Mouse (Mus musculus) bone marrow macrophage, adult 2 months (primary cell): ENCODE data around the gene Rps28. TPM values are rescaled to one million over a fixed set of nuclear protein-coding genes. Genes with fewer than 3 reads are reported as not detected.
"Not testable (repeated sequence)": the region's sequence is repeated elsewhere in the genome, so short reads cannot be mapped to it uniquely, and the experiment has no call there.

Experiments used
- H3K27ac ChIP-seq: 2 replicates; pipeline ENCODE4 v1.5.1; 2012; ENCODE audit warnings: low read depth, low read length; ENCODE audit not compliant: insufficient read depth
- H3K4me1 ChIP-seq: 2 replicates; pipeline ENCODE4 v1.6.1; 2012; ENCODE audit warnings: low read length; ENCODE audit not compliant: control insufficient read depth, insufficient read depth
- H3K4me3 ChIP-seq: 2 replicates; pipeline ENCODE4 v1.5.1; 2012; ENCODE audit warnings: mild to moderate bottlenecking, low read length, moderate library complexity; ENCODE audit not compliant: insufficient read depth
- CTCF ChIP-seq: IDR thresholded peaks from 2 replicates; pipeline ENCODE4 v1.5.1; 2012; ENCODE audit warnings: low read depth, mild to moderate bottlenecking, low read length, moderate library complexity
- POLR2A ChIP-seq: IDR thresholded peaks from 2 replicates; pipeline ENCODE4 v1.6.1; 2012; ENCODE audit warnings: mild to moderate bottlenecking, low read depth, low read length, borderline replicate concordance
- polyA plus RNA-seq: library from polyadenylated mRNA; stranded (reverse); fragments of >200 nt; gene quantifications from 2 replicates; pipeline ENCODE4 v1.2.4, GENCODE M21; 2012; ENCODE audit not compliant: missing spikeins, insufficient read depth, insufficient read length

Rps28 gene
- polyA plus RNA-seq, 1 experiment = 1,369 TPM

DNA sequence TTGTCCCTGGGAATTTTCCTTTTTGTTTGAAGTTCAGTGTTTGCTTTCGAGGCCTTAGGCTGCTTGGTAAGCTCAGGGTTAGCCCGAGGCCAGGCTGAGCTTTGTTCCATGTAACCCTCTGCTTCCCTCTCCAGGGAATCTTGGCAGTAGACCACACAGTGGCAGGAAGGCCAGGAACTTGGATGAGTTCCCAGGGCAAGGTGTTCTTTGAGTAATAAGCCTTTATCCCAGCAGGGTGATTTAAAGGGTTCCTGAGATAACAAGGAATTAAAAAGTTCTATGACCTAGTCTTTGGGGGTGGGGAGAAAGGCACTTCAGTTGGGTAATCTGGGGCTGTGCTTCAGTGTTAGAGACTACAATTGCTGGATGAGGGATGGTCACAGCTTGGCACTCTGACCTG, 4.5 kb upstream of the Rps28 start:
- Histone ChIP-seq H3K4me3 (no peak overlapping the region), H3K27ac (no peak overlapping the region), H3K4me1 (peaks cover 4% of the 10 kb centered on the region)
- TF ChIP-seq CTCF = no peak
- TF ChIP-seq POLR2A = no peak

GRCm38 (mm10) chr17:33826850-33827249, 2.5 kb upstream of the Rps28 start:
- TF ChIP-seq POLR2A (no peak), CTCF (peak; percentile 55)
- H3K4me3 ChIP-seq = no peak overlapping the region
- H3K4me1 ChIP-seq = peaks cover 10% of the 10 kb centered on the region
- H3K27ac ChIP-seq = no peak overlapping the region

DNA sequence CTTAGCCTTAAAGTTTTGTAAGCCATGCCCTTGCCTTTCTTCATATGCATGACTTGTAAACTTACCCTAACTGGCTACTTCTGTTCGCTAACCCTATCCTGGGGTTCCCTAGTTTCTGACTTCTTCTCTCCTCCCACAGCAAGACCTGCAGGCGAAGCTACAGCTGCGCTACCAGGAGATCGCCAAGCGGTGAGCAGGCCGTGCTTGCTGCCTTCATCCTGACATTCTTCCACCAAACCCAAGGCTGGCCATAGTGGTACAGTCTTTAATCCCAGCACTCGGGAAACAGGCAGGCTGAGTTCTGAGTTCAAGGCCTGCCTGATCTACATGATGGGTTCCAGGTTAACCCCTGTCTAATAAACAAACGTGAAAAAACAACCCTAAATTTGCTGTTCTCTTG, 1.1 kb upstream of the Rps28 start:
- H3K4me1 ChIP-seq = peaks cover 15% of the 10 kb centered on the region
- TF ChIP-seq CTCF = no peak
- no peak for TF ChIP-seq POLR2A
- no peak overlapping the region for H3K27ac ChIP-seq
- peak overlapping the region; percentile 48 for H3K4me3 ChIP-seq

DNA sequence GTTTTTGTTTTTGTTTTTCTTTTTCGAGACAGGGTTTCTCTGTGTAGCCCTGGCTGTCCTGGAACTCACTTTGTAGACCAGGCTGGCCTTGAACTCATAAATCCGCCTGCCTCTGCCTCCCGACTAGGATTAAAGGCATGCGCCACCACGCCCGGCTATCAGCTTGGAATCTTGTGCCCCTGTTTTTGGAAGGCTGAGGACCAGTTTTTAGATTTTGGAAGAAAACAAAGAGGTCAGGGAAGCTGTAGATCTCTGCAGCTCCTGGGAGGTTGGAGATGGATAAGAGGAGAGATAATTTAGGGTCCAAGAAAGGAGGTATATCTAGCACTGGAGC, 602 bp upstream of the Rps28 start:
- Histone ChIP-seq H3K27ac (peak overlapping the region; percentile 86), H3K4me1 (peaks cover 15% of the 10 kb centered on the region), H3K4me3 (peak overlapping the region; percentile 72)

DNA sequence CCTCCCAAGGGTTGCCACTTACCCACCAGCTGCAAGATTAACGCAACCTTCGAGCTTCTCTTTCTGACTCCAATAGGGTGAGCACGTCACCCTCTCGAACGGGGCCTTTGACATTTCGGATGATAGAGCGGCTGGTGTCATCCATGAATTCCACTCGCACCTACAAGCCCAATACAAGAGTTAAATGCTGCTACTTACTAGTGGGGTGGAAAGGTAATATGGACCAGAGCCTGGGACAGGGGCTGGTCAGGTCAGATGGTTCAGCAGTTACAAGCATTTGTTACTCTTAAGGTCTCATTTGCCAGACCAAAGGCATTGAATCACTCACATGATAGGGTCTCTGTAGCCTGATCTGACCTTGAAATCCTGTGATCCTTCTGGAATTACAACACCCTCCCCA, 1.2 kb downstream of the Rps28 start:
- Histone ChIP-seq H3K4me3 (peak overlapping the region; percentile 72), H3K4me1 (peaks cover 23% of the 10 kb centered on the region)
- not testable (repeated sequence) for H3K27ac ChIP-seq

GRCm38 (mm10) chr17:33822436-33822959, 1.9 kb downstream of the Rps28 start:
- H3K4me1 ChIP-seq = peaks cover 26% of the 10 kb centered on the region
- H3K27ac ChIP-seq = no peak overlapping the region
- no peak for TF ChIP-seq CTCF
- no peak for TF ChIP-seq POLR2A
- H3K4me3 ChIP-seq = peak overlapping the region; percentile 7; the same call in 1 of the 2 replicates

DNA sequence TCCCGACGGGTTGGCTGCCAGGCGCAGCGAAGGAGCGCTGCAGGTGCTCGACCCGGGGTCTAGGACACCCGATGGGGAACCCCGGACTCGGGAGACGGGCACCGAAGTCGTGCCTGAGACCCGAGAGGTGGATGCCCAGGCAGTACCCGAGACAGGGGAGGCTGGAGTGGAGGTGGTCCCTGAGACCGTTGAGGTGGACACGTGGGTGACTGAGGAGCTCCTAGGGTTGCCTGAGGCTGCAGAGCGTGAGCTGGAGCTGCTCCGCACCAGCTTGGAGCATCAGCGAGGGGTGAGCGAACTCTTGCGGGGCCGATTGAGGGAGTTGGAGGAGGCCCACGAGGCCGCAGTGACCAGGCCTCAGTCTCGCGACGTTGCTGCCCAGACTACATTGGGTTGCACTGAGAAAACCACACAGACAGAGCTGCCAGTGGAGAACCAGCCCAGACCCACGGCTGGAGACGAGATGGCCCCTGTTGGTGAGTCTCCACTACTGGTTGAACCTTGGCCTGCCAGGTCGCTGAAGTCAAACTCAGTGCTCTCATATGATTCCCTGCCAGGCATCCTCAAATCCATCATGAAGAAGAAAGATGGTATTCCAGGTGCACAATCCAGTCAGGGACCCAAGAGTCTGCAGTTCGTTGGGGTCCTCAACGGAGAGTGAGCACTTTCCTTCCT, 6.3 kb downstream of the Rps28 start:
- H3K4me3 ChIP-seq = peak overlapping the region; percentile 63
- peaks cover 27% of the 10 kb centered on the region for H3K4me1 ChIP-seq
- H3K27ac ChIP-seq = peak overlapping the region; percentile 81
- TF ChIP-seq CTCF (no peak), POLR2A (no peak)

DNA sequence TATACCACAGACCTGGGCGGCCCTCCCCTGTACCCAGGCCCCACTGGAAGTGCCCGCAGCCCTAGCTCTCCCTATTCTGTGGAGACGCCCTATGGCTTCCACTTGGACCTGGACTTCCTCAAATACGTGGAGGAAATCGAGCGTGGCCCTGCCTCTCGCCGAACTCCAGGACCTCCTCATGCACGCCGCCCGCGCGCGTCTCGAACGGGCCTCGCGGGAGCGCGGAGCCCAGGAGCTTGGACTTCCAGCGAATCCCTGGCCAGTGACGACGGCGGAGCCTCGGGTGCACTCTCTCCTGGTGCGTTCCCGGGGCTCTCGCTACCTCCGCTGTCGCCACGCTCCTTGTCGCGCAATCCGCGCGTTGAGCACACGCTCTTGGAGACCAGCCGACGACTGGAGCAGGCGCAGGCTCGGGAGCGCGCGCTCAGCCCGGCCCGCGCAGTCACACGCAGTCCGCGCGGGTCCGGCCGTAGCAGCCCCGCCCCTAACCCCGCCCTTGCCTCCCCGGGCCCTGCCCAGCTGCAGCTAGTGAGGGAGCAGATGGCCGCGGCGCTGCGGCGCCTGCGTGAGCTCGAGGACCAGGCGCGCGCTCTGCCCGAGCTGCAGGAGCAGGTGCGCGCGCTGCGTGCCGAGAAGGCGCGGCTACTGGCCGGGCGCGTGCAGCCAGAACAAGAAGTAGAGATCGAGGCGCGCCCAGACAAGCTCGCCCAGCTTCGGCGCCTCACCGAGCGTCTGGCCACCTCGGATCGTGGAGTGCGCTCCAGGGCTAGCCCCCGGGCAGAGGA, 7.0 kb downstream of the Rps28 start:
- Histone ChIP-seq H3K4me3 (peak overlapping the region; percentile 79), H3K27ac (peak overlapping the region; percentile 95), H3K4me1 (peaks cover 26% of the 10 kb centered on the region)

GRCm38 (mm10) chr17:33816612-33817011, 7.8 kb downstream of the Rps28 start:
- Histone ChIP-seq H3K4me3 (peak overlapping the region; percentile 79), H3K27ac (peak overlapping the region; percentile 95), H3K4me1 (peaks cover 18% of the 10 kb centered on the region)
- TF ChIP-seq POLR2A (no peak), CTCF (no peak)

More for the DNA sequence above, 7.0 kb downstream of the Rps28 start:
- TF ChIP-seq POLR2A (0 out of 2 replicates have a peak, but pooled peaks have one; percentile 22), CTCF (no peak)

GRCm38 (mm10) chr17:33815399-33815798, 9.0 kb downstream of the Rps28 start:
- no peak overlapping the region for H3K27ac ChIP-seq
- no peak for TF ChIP-seq CTCF
- no peak for TF ChIP-seq POLR2A

More at GRCm38 (mm10) chr17:33815399-33815798, 9.0 kb downstream of the Rps28 start:
- Histone ChIP-seq H3K4me3 (no peak overlapping the region), H3K4me1 (peaks cover 18% of the 10 kb centered on the region)
